In genomic region chr7:137315544-137315940, GRCm38 (mm10) we compare ENCODE assay signal across 10 mouse cellular contexts. TPM values are rescaled to one million over a fixed set of nuclear protein-coding genes. Genes with fewer than 3 reads are reported as not detected.
DNase-seq lines count a peak whose midpoint lies in the region; ATAC-seq and TF ChIP-seq lines count a peak whose summit lies in the region.
"Had no signal": no experiment of that assay in that cellular context is flagged by ENCODE, and none has a peak within 500 bp of the region (broad histone marks: within the 10 kb centered on the region; RNA-seq: fewer than 3 reads in every experiment).

No protein-coding gene starts in this region.

- H3K36me3 ChIP-seq in heart, embryonic 16.5 days (ENCODE audit: control insufficient read depth, insufficient read depth), result no peaks in the 10 kb centered on the region
- no peaks in the 10 kb centered on the region for H3K36me3 ChIP-seq in embryonic facial prominence, embryonic 15.5 days
- no peaks in the 10 kb centered on the region for H3K36me3 ChIP-seq in intestine, embryonic 14.5 days (ENCODE audit: control insufficient read depth, insufficient read depth, low read length)
- no peaks in the 10 kb centered on the region for H3K36me3 ChIP-seq in midbrain, postnatal 0 days (ENCODE audit: insufficient read depth, low read length)
- H3K36me3 ChIP-seq: liver, embryonic 15.5 days had no signal

- H3K27me3 ChIP-seq in heart, embryonic 16.5 days (ENCODE audit: control insufficient read depth, insufficient read depth, low read length), result peaks cover 68% of the 10 kb centered on the region
- peaks cover 76% of the 10 kb centered on the region for H3K27me3 ChIP-seq in embryonic facial prominence, embryonic 15.5 days
- H3K27me3 ChIP-seq in intestine, embryonic 14.5 days (replicated peaks; ENCODE audit: control insufficient read depth, insufficient read depth, low read length), result peaks cover 100% of the 10 kb centered on the region
- peaks cover 32% of the 10 kb centered on the region for H3K27me3 ChIP-seq in midbrain, postnatal 0 days (ENCODE audit: insufficient read depth, low read length)

- TF ChIP-seq CTCF in midbrain, postnatal 0 days (IDR thresholded peaks at IDR 0.05), result no peak

- H3K4me2 ChIP-seq in heart, embryonic 16.5 days (ENCODE audit: low read depth, low read length), result peak overlapping the region; percentile 95
- peak overlapping the region; percentile 92 for H3K4me2 ChIP-seq in embryonic facial prominence, embryonic 15.5 days (replicated peaks)
- peak overlapping the region; percentile 94 for H3K4me2 ChIP-seq in intestine, embryonic 14.5 days (ENCODE audit: low read length)
- peak overlapping the region; percentile 81 for H3K4me2 ChIP-seq in midbrain, postnatal 0 days (ENCODE audit: low read depth, low read length, poor library complexity, severe bottlenecking)
- H3K4me2 ChIP-seq: liver, embryonic 15.5 days had no signal

- H3K27ac ChIP-seq in heart, embryonic 16.5 days (ENCODE audit: low read length), result no peak overlapping the region
- no peak overlapping the region; the same call in 1 of the 2 replicates for H3K27ac ChIP-seq in embryonic facial prominence, embryonic 15.5 days (replicated peaks)
- H3K27ac ChIP-seq in intestine, embryonic 14.5 days (ENCODE audit: low read depth), result no peak overlapping the region
- peak overlapping the region; percentile 84 for H3K27ac ChIP-seq in midbrain, postnatal 0 days (ENCODE audit: low read depth, low read length)
- H3K27ac ChIP-seq: liver, embryonic 15.5 days had no signal

- no peak for DNase-seq in heart, adult 9 months (ENCODE audit: low spot score in 2 of 2)
- DNase-seq in intestine, embryonic 14.5 days (ENCODE audit: low spot score), result no peak
- no peak for DNase-seq in midbrain, postnatal 0 days (ENCODE audit: low spot score)
- no peak for DNase-seq in cerebellum, postnatal 25 days
- no peak for DNase-seq in frontal cortex, postnatal 25 days (ENCODE audit: low spot score in 2 of 2)
- DNase-seq in adrenal gland, postnatal 4 days (ENCODE audit: low spot score in 2 of 2), result no peak
- DNase-seq: cerebellum, adult 11-12 months had no signal

- peak overlapping the region; percentile 1 for H3K9ac ChIP-seq in heart, embryonic 16.5 days (ENCODE audit: low read length)
- H3K9ac ChIP-seq in embryonic facial prominence, embryonic 15.5 days, result 0 out of 2 replicates have a peak overlapping the region, but pooled peaks have one; percentile 10
- H3K9ac ChIP-seq in intestine, embryonic 14.5 days (ENCODE audit: low read length), result no peak overlapping the region
- H3K9ac ChIP-seq in midbrain, postnatal 0 days (replicated peaks; ENCODE audit: low read length, poor library complexity, severe bottlenecking), result 0 out of 2 replicates have a peak overlapping the region, but pooled peaks have one; percentile 54
- H3K9ac ChIP-seq: liver, embryonic 15.5 days had no signal

- ATAC-seq in heart, embryonic 16.5 days (replicated peaks; ENCODE audit: extremely low read depth, insufficient read depth, low FRiP score), result no peak
- no peak for ATAC-seq in embryonic facial prominence, embryonic 15.5 days (ENCODE audit: insufficient number of reproducible peaks, low FRiP score, low TSS enrichment, low read depth)
- no peak for ATAC-seq in intestine, embryonic 14.5 days (replicated peaks; ENCODE audit: low FRiP score, low TSS enrichment, low read depth)
- no peak for ATAC-seq in midbrain, postnatal 0 days (ENCODE audit: low FRiP score)

- no peaks in the 10 kb centered on the region for H3K9me3 ChIP-seq in heart, embryonic 16.5 days (replicated peaks; ENCODE audit: control insufficient read depth, low read length)
- H3K9me3 ChIP-seq in embryonic facial prominence, embryonic 15.5 days (replicated peaks), result no peaks in the 10 kb centered on the region
- H3K9me3 ChIP-seq in intestine, embryonic 14.5 days (ENCODE audit: control insufficient read depth, low read length), result no peaks in the 10 kb centered on the region
- H3K9me3 ChIP-seq in midbrain, postnatal 0 days (ENCODE audit: low read length), result no peaks in the 10 kb centered on the region
- H3K9me3 ChIP-seq: liver, embryonic 15.5 days had no signal

- peak overlapping the region; percentile 78 for H3K4me3 ChIP-seq in heart, embryonic 16.5 days (ENCODE audit: low read length)
- H3K4me3 ChIP-seq in embryonic facial prominence, embryonic 15.5 days (replicated peaks), result peak overlapping the region; percentile 67
- peak overlapping the region; percentile 10; the same call in 1 of the 2 replicates for H3K4me3 ChIP-seq in intestine, embryonic 14.5 days (ENCODE audit: low read depth, low read length)
- peak overlapping the region; percentile 56 for H3K4me3 ChIP-seq in midbrain, postnatal 0 days (ENCODE audit: low read depth, low read length)
- H3K4me3 ChIP-seq: liver, embryonic 15.5 days had no signal

- peaks cover 16% of the 10 kb centered on the region; the same call in 1 of the 2 replicates for H3K4me1 ChIP-seq in heart, embryonic 16.5 days (ENCODE audit: control insufficient read depth, insufficient read depth, low read length)
- H3K4me1 ChIP-seq in embryonic facial prominence, embryonic 15.5 days, result peaks cover 67% of the 10 kb centered on the region
- peaks cover 8% of the 10 kb centered on the region for H3K4me1 ChIP-seq in intestine, embryonic 14.5 days (replicated peaks; ENCODE audit: control insufficient read depth, insufficient read depth, low read length)
- H3K4me1 ChIP-seq in midbrain, postnatal 0 days (ENCODE audit: insufficient read depth, low read length), result no peaks in the 10 kb centered on the region

- WGBS in heart, embryonic 16.5 days, result 3% methylated on average over 19 of the region's 19 CpGs
- 8% methylated on average over 19 of the region's 19 CpGs for WGBS in embryonic facial prominence, embryonic 15.5 days
- WGBS in intestine, embryonic 14.5 days, result 4% methylated on average over 19 of the region's 19 CpGs
- 5% methylated on average over 19 of the region's 19 CpGs for WGBS in midbrain, postnatal 0 days

RNA-seq across cellular contexts. Expression of gene Ebf3, which starts 1.3 kb away (rescaled TPM):
- 0.56 and 1.1 TPM in 2 replicates for polyA plus RNA-seq in heart, embryonic 16.5 days (2015; fragmentation: Nextera tagmentation; extraction: Ambion mirVana)
- polyA plus RNA-seq in embryonic facial prominence, embryonic 15.5 days (2015; fragmentation: Nextera tagmentation; extraction: Ambion mirVana), result 6.4 and 6.7 TPM in 2 replicates
- polyA plus RNA-seq in intestine, embryonic 14.5 days (2014; fragmentation: Nextera tagmentation; extraction: Ambion mirVana), result 1.1 and 1.4 TPM in 2 replicates
- total RNA-seq in midbrain, postnatal 0 days (2014; rRNA removed), result 90.4 and 103 TPM in 2 replicates
- polyA plus RNA-seq in midbrain, postnatal 0 days (2015; fragmentation: Nextera tagmentation; extraction: Ambion mirVana), result 5.3 and 7.1 TPM in 2 replicates
- total RNA-seq in adrenal gland, postnatal 4 days (2021), result 1 to 10 TPM; 8.7 to 9.7 TPM

Comparison
In these comparisons a context has a peak if more than half of its experiments do, and no peak if none do; other contexts are left out.
1. H3K4me3 ChIP-seq: peak in every context shown above with its lines; median percentile 78 in heart, embryonic 16.5 days; 67 in embryonic facial prominence, embryonic 15.5 days; 56 in midbrain, postnatal 0 days; 10 in intestine, embryonic 14.5 days.